Mouse (Mus musculus) thymus, adult 2 months (tissue): ENCODE results near the gene Ugt1a6b. TPM values are rescaled to one million over a fixed set of nuclear protein-coding genes. Genes with fewer than 3 reads are reported as not detected.
"Not testable (repeated sequence)": the region's sequence is repeated elsewhere in the genome, so short reads cannot be mapped to it uniquely, and the experiment has no call there.

ENCODE experiments used
- DNase-seq: peaks from one replicate; pipeline ENCODE4 v3.0.0; 2021
- H3K27ac ChIP-seq: fragments of 200-500 bp; 2 replicates; pipeline ENCODE4 v1.5.1; 2012; ENCODE audit warnings: low read length, control low read depth; ENCODE audit not compliant: control insufficient read depth, insufficient read depth
- H3K27me3 ChIP-seq: fragments of 200-500 bp; 2 replicates; pipeline ENCODE4 v1.6.1; 2012; ENCODE audit warnings: mild to moderate bottlenecking, low read length, moderate library complexity, mixed read lengths; ENCODE audit not compliant: control insufficient read depth, insufficient read depth
- H3K36me3 ChIP-seq: fragments of 200-500 bp; 2 replicates; pipeline ENCODE4 v1.6.1; 2012; ENCODE audit warnings: mild to moderate bottlenecking, low read length, moderate library complexity; ENCODE audit not compliant: control insufficient read depth, insufficient read depth
- H3K4me1 ChIP-seq: fragments of 200-500 bp; replicated peaks from 2 replicates; pipeline ENCODE4 v1.6.1; 2012; ENCODE audit warnings: low read length; ENCODE audit not compliant: control insufficient read depth, insufficient read depth
- H3K4me3 ChIP-seq: fragments of 200-500 bp; 2 replicates; pipeline ENCODE4 v1.5.1; 2012; ENCODE audit warnings: mild to moderate bottlenecking, low read length, control low read depth, moderate library complexity; ENCODE audit not compliant: control insufficient read depth, insufficient read depth
- CTCF ChIP-seq: fragments of 200-500 bp; IDR thresholded peaks from 2 replicates; pipeline ENCODE4 v1.5.1; 2012; ENCODE audit warnings: mild to moderate bottlenecking, control low read depth, low read length, moderate library complexity, borderline replicate concordance; ENCODE audit not compliant: control insufficient read depth, poor library complexity, insufficient read depth; ENCODE audit errors: extremely low read depth
- POLR2A ChIP-seq: fragments of 200-500 bp; IDR thresholded peaks from 2 replicates; pipeline ENCODE4 v1.6.1; 2012; ENCODE audit warnings: mild to moderate bottlenecking, low read length, control low read depth, moderate library complexity; ENCODE audit not compliant: control insufficient read depth, poor library complexity, insufficient read depth; ENCODE audit errors: extremely low read depth
- WGBS: fragments of 180-500 bp; shearing (Covaris S2); methylation state at CpG from one replicate; pipeline ENCODE4 v1.1.7; 2018; 5-methylcytosine and 5-hydroxymethylcytosine counted together
- polyA plus RNA-seq: library from polyadenylated mRNA; depleted of rRNA; stranded (reverse); fragments of >200 nt; gene quantifications from 2 replicates; pipeline ENCODE4 v1.2.3, GENCODE M21; 2012

Gene Ugt1a6b
- polyA plus RNA-seq, 1 experiment: 1.3 TPM

DNA sequence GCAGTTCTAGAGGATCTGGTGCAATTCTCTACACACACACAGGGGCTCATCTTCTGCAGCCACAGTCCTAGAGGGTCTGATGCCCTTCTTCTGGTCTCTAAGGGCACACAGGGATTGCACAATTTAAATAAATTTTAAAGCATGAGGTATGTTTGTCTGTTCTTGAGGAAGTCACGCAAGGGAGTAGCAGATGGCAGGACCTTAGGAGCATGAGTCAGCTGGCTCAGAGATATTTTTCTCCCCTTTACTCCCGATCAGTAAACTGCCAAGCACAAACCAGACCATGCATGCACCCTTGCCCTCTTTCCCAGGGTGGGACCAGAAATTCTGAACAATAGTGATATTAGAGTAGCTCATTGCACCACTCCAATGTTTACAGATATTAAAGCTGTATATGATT lies 55.4 kb downstream of the Ugt1a6b start:
- Histone ChIP-seq H3K27ac (no peak overlapping the region), H3K4me3 (no peak overlapping the region), H3K4me1 (no peaks in the 10 kb centered on the region; the same call in 1 of the 2 replicates), H3K36me3 (no peaks in the 10 kb centered on the region), H3K27me3 (no peaks in the 10 kb centered on the region)
- WGBS: 59% methylated on average over 2 of the region's 2 CpGs
- no peak for TF ChIP-seq POLR2A
- no peak for TF ChIP-seq CTCF
- no peak for DNase-seq

DNA sequence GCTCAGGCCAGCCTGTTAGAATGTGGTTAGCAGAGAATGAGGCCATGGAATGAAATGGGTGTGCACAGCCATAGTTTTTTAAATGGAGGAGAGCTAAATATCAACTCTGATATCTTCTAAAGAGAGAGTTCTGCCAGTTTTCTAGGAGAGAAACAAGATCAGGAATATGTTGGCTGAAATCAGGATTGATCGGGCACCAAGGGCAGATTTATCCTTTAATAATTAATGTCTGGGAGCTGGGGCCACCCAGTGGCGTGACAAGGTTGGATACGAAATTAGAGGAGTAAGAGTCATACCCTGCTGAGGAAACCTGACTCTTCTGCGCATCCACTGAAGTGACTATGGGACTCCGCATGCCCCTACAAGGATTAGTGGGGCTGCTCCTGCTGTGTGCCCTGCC lies 62.7 kb downstream of the Ugt1a6b start, which contains the start of gene Ugt1a5:
Gene Ugt1a5 (plus strand): TSS at position 302 of the 400 bp plus-strand sequence.
- H3K36me3 ChIP-seq: no peaks in the 10 kb centered on the region
- TF ChIP-seq POLR2A: no peak
- TF ChIP-seq CTCF: no peak
- no peaks in the 10 kb centered on the region for H3K27me3 ChIP-seq
- 95% methylated on average over 5 of the region's 5 CpGs for WGBS
- no peaks in the 10 kb centered on the region for H3K4me1 ChIP-seq
- no peak within 1 kb of the TSS for H3K27ac ChIP-seq
- DNase-seq: no peak
- no peak within 1 kb of the TSS for H3K4me3 ChIP-seq

DNA sequence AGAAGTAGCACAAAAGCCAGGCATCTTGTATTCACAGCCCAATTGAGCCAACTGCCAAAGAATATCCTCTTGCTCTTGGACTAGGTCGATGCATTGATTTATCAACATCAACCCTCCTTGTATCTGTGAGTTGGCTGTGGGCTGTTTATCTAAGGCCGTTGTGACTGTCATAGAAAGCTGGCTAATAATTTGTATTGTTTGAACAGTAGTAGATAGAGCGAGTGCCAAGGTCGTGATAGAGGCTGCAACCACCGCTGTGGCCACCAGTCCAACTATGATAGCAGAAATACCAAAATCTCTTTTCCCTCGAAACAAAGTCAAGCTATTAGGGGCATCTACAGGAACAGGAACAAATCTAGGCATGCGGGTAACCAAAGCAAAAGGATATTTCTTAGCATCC lies 69.1 kb downstream of the Ugt1a6b start:
- H3K27me3 ChIP-seq, H3K36me3 ChIP-seq, H3K4me1 ChIP-seq, DNase-seq, H3K27ac ChIP-seq, H3K4me3 ChIP-seq: not testable (repeated sequence)
- WGBS: 88% methylated on average over 7 of the region's 7 CpGs

DNA sequence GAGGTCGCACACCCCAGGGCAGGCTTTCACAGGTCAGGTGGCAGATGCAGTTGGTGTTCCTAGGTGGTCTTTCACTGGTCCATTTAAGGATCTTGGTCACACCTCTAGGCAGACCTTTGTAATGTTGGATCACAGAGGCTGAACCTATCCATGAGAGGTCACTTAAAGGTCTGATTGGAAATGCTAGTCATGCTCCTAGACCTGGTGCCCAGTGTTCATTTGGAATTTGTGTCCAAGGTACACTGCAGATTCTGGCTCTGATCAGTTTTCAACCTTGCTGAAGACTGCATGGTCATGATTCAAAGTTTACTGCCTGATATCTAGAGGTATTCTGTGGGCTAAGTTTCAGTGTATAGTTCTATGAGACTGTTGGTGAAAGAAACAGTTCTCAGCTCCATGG lies 76.6 kb downstream of the Ugt1a6b start:
- Histone ChIP-seq H3K4me1 (no peaks in the 10 kb centered on the region), H3K36me3 (no peaks in the 10 kb centered on the region), H3K27ac (no peak overlapping the region), H3K27me3 (no peaks in the 10 kb centered on the region), H3K4me3 (no peak overlapping the region)
- DNase-seq: no peak
- TF ChIP-seq CTCF (no peak), POLR2A (no peak)
- WGBS: 92% methylated on average over 1 of the region's 1 CpGs

DNA sequence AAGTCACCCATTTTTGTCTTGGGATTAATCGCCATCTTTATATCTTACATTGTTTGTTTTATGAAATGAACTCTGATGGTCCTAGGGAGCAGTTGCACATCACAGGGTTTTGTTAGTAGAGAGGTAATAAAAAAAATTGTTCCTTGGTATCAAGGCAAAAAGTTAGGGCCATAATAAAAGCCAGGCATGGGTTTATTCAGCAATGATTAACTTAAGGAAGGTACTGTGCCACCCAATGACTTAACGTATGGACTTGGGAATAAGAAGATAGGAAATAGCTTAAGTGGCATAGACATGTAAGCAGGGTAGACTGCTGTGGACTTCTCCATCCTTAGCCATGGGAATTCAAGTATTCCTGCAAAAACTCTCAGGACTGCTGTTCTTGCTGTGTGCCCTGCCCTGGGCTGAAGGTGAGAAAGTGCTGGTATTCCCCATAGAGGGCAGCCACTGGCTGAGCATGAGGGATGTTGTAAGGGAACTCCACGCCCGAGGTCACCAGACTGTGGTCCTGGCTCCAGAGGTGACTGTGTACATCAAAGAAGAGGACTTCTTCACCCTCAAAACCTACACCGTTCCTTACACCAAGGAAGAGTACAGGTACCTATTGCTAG lies 83.4 kb downstream of the Ugt1a6b start:
- WGBS: 98% methylated on average over 5 of the region's 5 CpGs
- H3K27ac ChIP-seq: no peak overlapping the region

DNA sequence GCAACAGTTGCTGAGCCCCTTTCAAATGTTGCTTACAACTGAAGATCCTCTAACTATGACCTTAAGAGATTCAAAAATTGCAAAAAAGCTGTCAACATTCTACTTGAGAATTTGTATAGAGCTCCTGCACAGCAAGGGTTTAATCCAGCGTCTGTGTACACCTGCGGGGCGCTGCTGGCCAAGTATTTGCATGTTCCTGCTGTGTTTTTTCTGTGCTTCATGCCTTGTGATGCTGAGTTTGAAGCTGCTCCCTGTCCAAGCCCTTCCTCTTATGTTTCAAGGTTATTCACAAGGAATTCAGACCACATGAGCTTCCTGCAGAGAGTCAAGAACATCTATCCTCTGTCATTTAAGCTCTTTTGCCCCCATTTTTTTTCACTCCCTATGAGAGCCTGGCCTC lies 89.1 kb downstream of the Ugt1a6b start:
- no peak overlapping the region for H3K4me3 ChIP-seq
- no peak for DNase-seq
- H3K27ac ChIP-seq: no peak overlapping the region
- TF ChIP-seq CTCF: no peak
- TF ChIP-seq POLR2A: no peak
- H3K27me3 ChIP-seq: no peaks in the 10 kb centered on the region
- WGBS: 89% methylated on average over 3 of the region's 3 CpGs
- H3K36me3 ChIP-seq: no peaks in the 10 kb centered on the region
- H3K4me1 ChIP-seq: no peaks in the 10 kb centered on the region

More for the DNA sequence above, 83.4 kb downstream of the Ugt1a6b start:
- Histone ChIP-seq H3K36me3 (no peaks in the 10 kb centered on the region), H3K4me3 (no peak overlapping the region), H3K4me1 (no peaks in the 10 kb centered on the region), H3K27me3 (no peaks in the 10 kb centered on the region)
- TF ChIP-seq POLR2A: no peak
- TF ChIP-seq CTCF: no peak
- no peak for DNase-seq

DNA sequence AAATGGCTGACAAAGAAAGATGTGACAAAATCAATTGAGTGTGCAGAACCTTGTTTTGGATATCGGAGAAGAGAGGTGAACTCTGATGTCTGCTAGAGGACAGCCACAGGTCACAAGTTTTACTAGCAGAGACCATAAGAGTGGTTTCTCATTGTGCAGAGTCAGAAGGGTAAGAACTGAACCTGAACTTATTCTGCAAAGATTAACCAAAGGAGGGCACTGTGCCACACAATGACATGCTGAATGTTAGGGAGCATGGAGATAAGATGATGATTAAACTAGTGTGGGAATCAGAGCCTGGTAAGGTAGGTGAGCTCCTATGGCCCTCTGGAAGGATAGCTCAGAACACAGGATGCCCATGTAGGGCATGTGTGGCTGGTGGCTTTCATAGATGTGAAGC lies 92.6 kb downstream of the Ugt1a6b start:
- Histone ChIP-seq H3K27ac (no peak overlapping the region), H3K4me3 (no peak overlapping the region), H3K4me1 (no peaks in the 10 kb centered on the region), H3K36me3 (no peaks in the 10 kb centered on the region), H3K27me3 (no peaks in the 10 kb centered on the region)
- TF ChIP-seq POLR2A (no peak), CTCF (no peak)
- WGBS: 91% methylated on average over 1 of the region's 1 CpGs
- no peak for DNase-seq
